11 mouse cellular contexts compared by ENCODE assay signal in the genomic region with DNA sequence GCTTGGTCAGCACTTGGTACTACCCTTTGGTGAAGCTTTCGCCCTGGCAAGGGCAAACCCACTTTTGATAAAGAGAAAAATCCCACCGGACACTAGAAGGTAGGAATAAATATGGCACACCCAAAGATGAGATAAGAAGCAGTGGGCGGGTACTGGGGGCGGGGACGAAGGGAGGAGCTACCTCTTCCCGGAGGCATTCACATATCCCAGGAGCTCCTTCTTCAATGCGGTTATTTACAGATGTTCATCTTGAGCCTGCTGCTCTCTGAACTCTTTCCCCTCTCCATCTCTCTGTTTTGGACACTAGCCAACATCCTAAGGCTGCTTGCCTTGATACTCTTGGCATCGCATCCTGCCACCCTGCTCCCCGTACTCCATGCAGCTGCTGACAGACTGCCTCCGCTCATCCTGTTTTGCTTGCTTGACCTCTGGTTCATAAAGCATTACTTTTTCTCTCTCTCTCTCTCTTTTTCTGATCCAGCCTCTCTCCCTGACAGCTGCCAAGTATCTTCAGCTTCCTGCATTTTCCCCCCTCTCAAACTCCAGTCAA.
DNase-seq lines count a peak whose midpoint lies in the region; ATAC-seq lines count a peak whose summit lies in the region.
"Had no signal": no experiment of that assay in that cellular context is flagged by ENCODE, and none has a peak within 500 bp of the region (broad histone marks: within the 10 kb centered on the region; RNA-seq: fewer than 3 reads in every experiment).

No protein-coding gene starts in this region.

- H3K4me1 ChIP-seq in kidney, embryonic 14.5 days (ENCODE audit: control insufficient read depth, insufficient read depth, low read length), result 0 out of 2 replicates have a peak, but pooled peaks cover 4% of the 10 kb centered on the region

- peak overlapping the region; percentile 47; the same call in 1 of the 2 replicates for H3K27ac ChIP-seq in kidney, embryonic 14.5 days (ENCODE audit: low read depth, low read length)
- H3K27ac ChIP-seq: gastrocnemius, adult 2 months had no signal

- H3K9me3 ChIP-seq in kidney, embryonic 14.5 days (ENCODE audit: control insufficient read depth, low read length), result no peaks in the 10 kb centered on the region

- H3K36me3 ChIP-seq in kidney, embryonic 14.5 days (ENCODE audit: control insufficient read depth, insufficient read depth, low read length), result no peaks in the 10 kb centered on the region

- H3K4me3 ChIP-seq in kidney, embryonic 14.5 days (ENCODE audit: low read length), result no peak overlapping the region
- H3K4me3 ChIP-seq: gastrocnemius, adult 2 months had no signal

- DNase-seq in embryo, embryonic 10 days (ENCODE audit: low spot score), result peak; percentile 22
- DNase-seq in embryo, embryonic 10.5 days (ENCODE audit: low spot score), result no peak
- no peak for DNase-seq in kidney, adult 8-10 months
- peak; percentile 33 for DNase-seq in R1 (ENCODE audit: low read depth, low spot score)
- DNase-seq in lung, postnatal 10 days, result peak; percentile 51
- no peak for DNase-seq in yolk sac, embryonic 10.5 days (ENCODE audit: low spot score)
- DNase-seq in ovary, postnatal 36 days (ENCODE audit: low spot score), result no peak
- DNase-seq: cerebellum, postnatal 25 days; gastrocnemius, adult 2 months; heart, postnatal 14 days had no signal

- 0 out of 2 replicates have a peak, but pooled peaks have one; percentile 30 for ATAC-seq in kidney, embryonic 14.5 days (ENCODE audit: low FRiP score, low TSS enrichment)

- no peak overlapping the region for H3K9ac ChIP-seq in kidney, embryonic 14.5 days (ENCODE audit: low read depth, low read length)

- H3K4me2 ChIP-seq in kidney, embryonic 14.5 days (replicated peaks; ENCODE audit: low read depth, low read length), result no peak overlapping the region

- H3K27me3 ChIP-seq in kidney, embryonic 14.5 days (ENCODE audit: control insufficient read depth, insufficient read depth, low read length), result no peaks in the 10 kb centered on the region

- 54% methylated on average over 10 of the region's 10 CpGs for WGBS in kidney, embryonic 14.5 days

Comparison
In these comparisons a context has a peak if more than half of its experiments do, and no peak if none do; other contexts are left out.
1. DNase-seq: peak in embryo, embryonic 10 days (single experiment), R1 (single experiment) and lung, postnatal 10 days (single experiment); none in embryo, embryonic 10.5 days (single experiment), kidney, adult 8-10 months (0 of 2), yolk sac, embryonic 10.5 days (single experiment) and ovary, postnatal 36 days (single experiment).